Mouse (Mus musculus): ENCODE measurements around the gene Itga2b. TPM values are rescaled to one million over a fixed set of nuclear protein-coding genes. Genes with fewer than 3 reads are reported as not detected.

Gene Itga2b
- 5.3 and 6.1 TPM in 2 replicates for polyA plus RNA-seq (2014; fragmentation: Nextera tagmentation; extraction: Ambion mirVana)

DNA sequence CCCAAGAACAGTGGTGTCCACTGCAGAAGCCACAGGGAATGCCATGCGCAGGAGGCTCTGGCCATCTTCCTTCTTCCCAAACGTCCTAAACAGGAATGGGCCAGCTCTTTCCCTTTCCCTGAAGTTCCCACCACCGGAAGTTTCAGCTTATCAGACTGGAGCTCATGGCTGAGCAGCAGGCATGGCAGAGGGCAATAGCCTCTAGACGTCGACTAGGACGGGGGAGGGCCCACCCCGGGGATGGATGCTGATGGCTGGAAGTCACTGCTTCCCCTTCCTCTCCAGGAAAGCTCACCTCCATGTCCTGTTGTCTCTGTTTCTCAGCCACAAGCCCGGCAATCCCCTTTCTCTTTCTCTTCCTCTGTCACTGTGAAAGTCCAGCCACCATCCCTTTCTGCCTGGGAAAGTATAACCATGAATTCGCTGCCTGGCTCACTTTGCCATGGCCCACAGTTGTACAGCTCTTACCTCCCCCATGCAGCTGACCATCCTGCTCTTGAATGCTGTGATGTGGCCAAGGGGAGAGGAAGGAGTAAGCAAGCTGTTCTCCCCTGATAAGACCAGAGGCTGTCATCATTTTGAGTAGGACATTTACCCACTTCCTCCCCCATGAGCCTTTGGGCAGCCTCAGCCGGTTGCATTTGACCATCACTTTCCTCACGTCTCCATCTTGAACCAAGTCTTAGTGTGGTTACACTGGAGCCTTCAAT is at the start of gene Itga2b:
Gene Itga2b, minus strand, starts transcription at position 475 of the 710 bp plus-strand sequence.
- 67% methylated on average over 11 of the region's 11 CpGs for WGBS

DNA sequence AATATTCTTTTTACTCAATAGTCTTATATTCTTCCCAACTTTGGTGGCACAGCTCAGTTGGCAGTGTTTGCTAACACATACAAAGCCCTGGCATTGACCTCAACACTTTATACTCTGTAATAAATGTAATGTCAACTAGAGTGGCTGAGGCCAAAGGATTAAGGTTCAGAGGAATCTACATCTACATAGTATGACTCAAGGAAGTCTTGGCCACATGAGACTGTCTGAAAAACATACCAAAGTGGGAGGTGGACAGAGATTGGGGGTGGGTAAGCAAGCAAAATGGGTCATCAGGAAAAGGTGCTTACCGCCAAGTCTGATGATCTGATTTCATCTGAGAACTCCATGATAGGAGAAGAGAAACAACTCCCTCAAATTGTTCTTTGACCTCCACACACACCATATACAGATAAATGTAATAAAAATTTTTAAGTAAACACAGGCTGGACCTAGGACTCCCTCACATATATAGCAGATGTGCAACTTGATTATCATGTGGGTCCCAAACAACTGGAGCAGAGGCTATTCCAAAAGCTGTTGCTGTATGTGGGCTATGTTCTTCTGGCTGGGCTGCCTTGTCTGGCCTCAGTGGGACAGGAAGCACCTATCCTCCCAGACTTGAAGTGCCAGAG is 45.0 kb upstream of the Itga2b start:
- ATAC-seq (ENCODE audit: insufficient read depth, low FRiP score, low TSS enrichment), result no peak
- H3K36me3 ChIP-seq (ENCODE audit: control insufficient read depth, insufficient read depth, low read length), result no peaks in the 10 kb centered on the region; the same call in 1 of the 2 replicates
- no peaks in the 10 kb centered on the region for H3K9me3 ChIP-seq (ENCODE audit: control insufficient read depth, low read length)
- 96% methylated on average over 1 of the region's 1 CpGs for WGBS
- H3K4me3 ChIP-seq (ENCODE audit: low read depth, low read length), result no peak overlapping the region
- H3K27me3 ChIP-seq (ENCODE audit: control insufficient read depth, insufficient read depth, low read length), result no peaks in the 10 kb centered on the region
- no peak overlapping the region for H3K9ac ChIP-seq (ENCODE audit: low read length)
- no peak overlapping the region for H3K4me2 ChIP-seq (ENCODE audit: low read depth)
- no peak overlapping the region for H3K27ac ChIP-seq (ENCODE audit: low read depth, low read length)
- no peaks in the 10 kb centered on the region for H3K4me1 ChIP-seq (ENCODE audit: control insufficient read depth, insufficient read depth, low read length)
- DNase-seq (ENCODE audit: low spot score), result no peak

More for the DNA sequence above, at the start of gene Itga2b:
- Histone ChIP-seq H3K4me2 (ENCODE audit: low read depth) (no peak within 1 kb of the TSS), H3K4me3 (ENCODE audit: low read depth, low read length) (no peak within 1 kb of the TSS), H3K9ac (ENCODE audit: low read length) (no peak within 1 kb of the TSS), H3K4me1 (ENCODE audit: control insufficient read depth, insufficient read depth, low read length) (no peaks in the 10 kb centered on the region), H3K27me3 (ENCODE audit: control insufficient read depth, insufficient read depth, low read length) (0 out of 2 replicates have a peak, but pooled peaks cover 2% of the 10 kb centered on the region), H3K9me3 (ENCODE audit: control insufficient read depth, low read length) (no peaks in the 10 kb centered on the region), H3K27ac (ENCODE audit: low read depth, low read length) (no peak within 1 kb of the TSS), H3K36me3 (ENCODE audit: control insufficient read depth, insufficient read depth, low read length) (peaks cover 2% of the 10 kb centered on the region; the same call in 1 of the 2 replicates)
- DNase-seq (ENCODE audit: low spot score) (no peak), ATAC-seq (ENCODE audit: insufficient read depth, low FRiP score, low TSS enrichment) (no peak)

DNA sequence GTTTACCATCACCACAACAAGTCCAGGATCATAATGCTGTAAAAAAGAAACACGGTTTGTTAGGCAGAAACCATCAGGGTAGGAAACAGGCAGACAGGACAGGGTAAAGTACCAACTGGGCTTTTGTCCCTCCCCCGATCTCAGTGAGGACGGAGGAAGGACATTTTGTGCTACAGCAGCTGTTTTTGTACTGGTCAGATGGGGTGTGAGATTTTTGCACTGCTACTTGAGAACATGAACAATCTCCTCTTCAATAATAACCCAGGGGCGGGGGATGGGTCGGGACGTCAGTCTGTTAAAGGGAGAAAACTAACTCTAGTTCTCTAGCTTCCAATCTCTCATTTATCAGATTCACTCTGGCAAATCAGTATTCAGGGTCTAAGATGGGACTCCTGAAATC is 40.3 kb upstream of the Itga2b start:
- no peak for ATAC-seq (ENCODE audit: insufficient read depth, low FRiP score, low TSS enrichment)
- no peak overlapping the region for H3K4me3 ChIP-seq (ENCODE audit: low read depth, low read length)
- H3K9ac ChIP-seq (ENCODE audit: low read length), result no peak overlapping the region
- no peaks in the 10 kb centered on the region for H3K9me3 ChIP-seq (ENCODE audit: control insufficient read depth, low read length)
- H3K27me3 ChIP-seq (ENCODE audit: control insufficient read depth, insufficient read depth, low read length), result no peaks in the 10 kb centered on the region
- WGBS, result 74% methylated on average over 6 of the region's 6 CpGs
- no peak for DNase-seq (ENCODE audit: low spot score)
- H3K4me1 ChIP-seq (ENCODE audit: control insufficient read depth, insufficient read depth, low read length), result no peaks in the 10 kb centered on the region
- H3K27ac ChIP-seq (ENCODE audit: low read depth, low read length), result no peak overlapping the region
- H3K36me3 ChIP-seq (ENCODE audit: control insufficient read depth, insufficient read depth, low read length), result no peaks in the 10 kb centered on the region; the same call in 1 of the 2 replicates
- no peak overlapping the region for H3K4me2 ChIP-seq (ENCODE audit: low read depth)

DNA sequence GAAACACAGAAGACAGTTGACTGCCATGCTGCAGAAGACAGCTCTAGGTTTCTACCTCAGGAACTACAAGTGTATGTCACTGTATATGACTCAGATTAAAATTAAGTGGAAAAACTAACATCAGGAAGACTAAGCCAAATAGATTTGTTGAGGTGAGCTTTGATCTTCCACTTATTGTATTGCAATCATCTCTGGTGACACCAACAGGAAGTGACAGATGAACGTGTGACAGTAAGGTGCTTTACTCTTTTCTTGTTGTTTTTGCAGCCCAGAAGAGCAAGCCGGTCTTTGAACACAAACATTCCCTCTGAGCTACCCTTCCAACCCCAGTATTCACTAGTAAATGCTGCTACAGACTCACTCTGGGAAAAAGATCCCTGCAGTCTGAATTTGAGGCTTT is 26.8 kb upstream of the Itga2b start:
- no peak overlapping the region for H3K9ac ChIP-seq (ENCODE audit: low read length)
- no peaks in the 10 kb centered on the region for H3K9me3 ChIP-seq (ENCODE audit: control insufficient read depth, low read length)
- no peaks in the 10 kb centered on the region for H3K27me3 ChIP-seq (ENCODE audit: control insufficient read depth, insufficient read depth, low read length)
- no peak overlapping the region for H3K4me2 ChIP-seq (ENCODE audit: low read depth)
- no peaks in the 10 kb centered on the region for H3K36me3 ChIP-seq (ENCODE audit: control insufficient read depth, insufficient read depth, low read length)
- WGBS, result 79% methylated on average over 2 of the region's 2 CpGs
- no peak overlapping the region for H3K4me3 ChIP-seq (ENCODE audit: low read depth, low read length)
- no peak overlapping the region for H3K27ac ChIP-seq (ENCODE audit: low read depth, low read length)
- ATAC-seq (ENCODE audit: insufficient read depth, low FRiP score, low TSS enrichment) (no peak), DNase-seq (ENCODE audit: low spot score) (no peak)
- no peaks in the 10 kb centered on the region for H3K4me1 ChIP-seq (ENCODE audit: control insufficient read depth, insufficient read depth, low read length)

DNA sequence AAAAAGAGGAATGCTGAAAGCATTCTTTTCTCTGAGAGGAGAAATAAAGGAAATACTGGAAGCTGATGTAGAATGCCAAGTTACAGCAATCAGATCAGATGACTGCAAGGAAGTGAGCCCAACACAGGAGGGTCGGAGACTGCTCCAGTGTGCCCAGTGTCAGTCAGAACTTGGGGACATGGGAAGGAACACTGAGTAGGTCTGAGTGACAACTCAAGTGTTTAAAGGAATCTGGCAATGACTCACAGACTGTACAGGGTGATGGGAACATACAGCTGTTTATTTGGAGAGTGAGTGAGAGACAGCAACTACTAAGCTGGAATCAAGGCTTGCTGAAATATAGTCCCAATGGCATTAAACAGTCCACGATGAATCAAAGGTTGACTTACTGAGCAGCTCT is 26.3 kb upstream of the Itga2b start:
- 92% methylated on average over 2 of the region's 2 CpGs for WGBS
- Histone ChIP-seq H3K4me2 (ENCODE audit: low read depth) (no peak overlapping the region), H3K27me3 (ENCODE audit: control insufficient read depth, insufficient read depth, low read length) (no peaks in the 10 kb centered on the region), H3K4me1 (ENCODE audit: control insufficient read depth, insufficient read depth, low read length) (no peaks in the 10 kb centered on the region), H3K36me3 (ENCODE audit: control insufficient read depth, insufficient read depth, low read length) (no peaks in the 10 kb centered on the region), H3K27ac (ENCODE audit: low read depth, low read length) (no peak overlapping the region), H3K9ac (ENCODE audit: low read length) (no peak overlapping the region), H3K9me3 (ENCODE audit: control insufficient read depth, low read length) (no peaks in the 10 kb centered on the region), H3K4me3 (ENCODE audit: low read depth, low read length) (no peak overlapping the region)
- DNase-seq (ENCODE audit: low spot score) (no peak), ATAC-seq (ENCODE audit: insufficient read depth, low FRiP score, low TSS enrichment) (no peak)

DNA sequence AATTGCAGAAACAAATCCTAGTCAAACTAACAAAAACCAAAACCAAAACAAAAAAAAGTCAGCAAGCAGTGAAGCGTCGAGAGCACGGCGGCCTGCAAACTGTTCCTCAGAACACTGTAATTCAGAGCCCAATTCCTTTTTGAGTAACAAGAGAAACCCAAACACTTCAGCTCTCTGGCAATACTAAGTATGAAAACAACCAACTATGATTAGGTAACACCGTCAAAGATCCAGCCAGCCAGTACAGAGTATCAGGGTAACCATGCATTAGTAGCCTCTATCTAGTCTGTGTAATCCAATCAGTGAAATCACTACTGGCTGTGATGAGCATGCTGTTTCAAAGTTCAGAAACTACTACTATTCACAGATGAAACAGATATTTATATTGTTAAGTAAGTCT is 25.8 kb upstream of the Itga2b start:
- no peak overlapping the region for H3K27ac ChIP-seq (ENCODE audit: low read depth, low read length)
- 97% methylated on average over 5 of the region's 5 CpGs for WGBS
- H3K9ac ChIP-seq (ENCODE audit: low read length), result no peak overlapping the region
- H3K4me1 ChIP-seq (ENCODE audit: control insufficient read depth, insufficient read depth, low read length), result no peaks in the 10 kb centered on the region
- no peaks in the 10 kb centered on the region for H3K9me3 ChIP-seq (ENCODE audit: control insufficient read depth, low read length)
- no peak overlapping the region for H3K4me2 ChIP-seq (ENCODE audit: low read depth)
- no peak overlapping the region for H3K4me3 ChIP-seq (ENCODE audit: low read depth, low read length)
- ATAC-seq (ENCODE audit: insufficient read depth, low FRiP score, low TSS enrichment), result no peak
- DNase-seq (ENCODE audit: low spot score), result no peak
- no peaks in the 10 kb centered on the region for H3K27me3 ChIP-seq (ENCODE audit: control insufficient read depth, insufficient read depth, low read length)
- no peaks in the 10 kb centered on the region for H3K36me3 ChIP-seq (ENCODE audit: control insufficient read depth, insufficient read depth, low read length)

DNA sequence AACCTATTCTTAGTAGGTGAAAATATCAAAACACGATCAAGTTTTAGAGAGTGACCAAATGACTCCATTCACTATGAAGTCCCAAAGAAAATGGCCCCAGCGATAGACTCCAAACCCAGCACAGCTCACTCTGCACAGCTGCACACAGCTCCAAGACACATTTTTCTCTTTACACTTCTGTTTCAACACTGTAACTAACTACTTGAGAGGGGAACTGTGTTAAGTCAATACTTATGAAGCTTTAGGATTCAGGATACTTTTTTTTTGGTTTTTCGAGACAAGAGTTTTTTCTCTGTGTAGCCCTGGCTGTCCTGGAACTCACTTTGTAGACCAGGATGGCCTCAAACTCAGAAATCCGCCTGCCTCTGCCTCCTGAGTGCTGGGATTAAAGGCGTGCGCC is 25.2 kb upstream of the Itga2b start:
- Histone ChIP-seq H3K9ac (ENCODE audit: low read length) (no peak overlapping the region), H3K36me3 (ENCODE audit: control insufficient read depth, insufficient read depth, low read length) (no peaks in the 10 kb centered on the region), H3K4me1 (ENCODE audit: control insufficient read depth, insufficient read depth, low read length) (no peaks in the 10 kb centered on the region), H3K4me2 (ENCODE audit: low read depth) (no peak overlapping the region), H3K27ac (ENCODE audit: low read depth, low read length) (no peak overlapping the region), H3K4me3 (ENCODE audit: low read depth, low read length) (no peak overlapping the region), H3K27me3 (ENCODE audit: control insufficient read depth, insufficient read depth, low read length) (no peaks in the 10 kb centered on the region), H3K9me3 (ENCODE audit: control insufficient read depth, low read length) (no peaks in the 10 kb centered on the region)
- ATAC-seq (ENCODE audit: insufficient read depth, low FRiP score, low TSS enrichment) (no peak), DNase-seq (ENCODE audit: low spot score) (no peak)
- WGBS, result 93% methylated on average over 6 of the region's 6 CpGs

DNA sequence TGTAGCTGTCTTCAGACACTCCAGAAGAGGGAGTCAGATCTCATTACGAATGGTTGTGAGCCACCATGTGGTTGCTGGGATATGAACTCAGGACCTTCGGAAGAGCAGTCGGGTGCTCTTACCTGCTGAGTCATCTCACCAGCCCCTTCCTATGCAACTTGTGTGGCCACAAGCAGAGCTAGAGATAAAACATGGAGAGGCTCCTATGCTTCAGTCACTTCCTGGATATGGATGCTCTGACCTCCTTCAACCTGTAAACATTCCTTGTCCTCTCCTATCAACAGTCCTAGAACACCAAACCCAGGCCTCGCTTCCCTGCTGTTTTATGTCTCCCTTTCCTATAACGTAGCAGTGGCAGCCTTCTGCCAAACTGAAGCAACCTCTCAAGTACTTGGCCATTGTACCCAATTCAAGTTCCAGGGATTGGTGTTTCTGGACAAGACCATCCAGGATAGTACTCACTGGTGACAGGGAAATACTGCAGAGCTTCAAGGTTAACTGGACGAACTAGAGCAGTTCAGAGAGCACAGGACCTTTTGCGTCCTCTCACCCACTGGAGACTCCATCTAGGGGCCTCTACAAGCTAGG is 24.2 kb upstream of the Itga2b start:
- ATAC-seq (ENCODE audit: insufficient read depth, low FRiP score, low TSS enrichment) (no peak), DNase-seq (ENCODE audit: low spot score) (no peak)
- Histone ChIP-seq H3K9me3 (ENCODE audit: control insufficient read depth, low read length) (no peaks in the 10 kb centered on the region), H3K9ac (ENCODE audit: low read length) (no peak overlapping the region), H3K27ac (ENCODE audit: low read depth, low read length) (no peak overlapping the region), H3K27me3 (ENCODE audit: control insufficient read depth, insufficient read depth, low read length) (no peaks in the 10 kb centered on the region), H3K4me3 (ENCODE audit: low read depth, low read length) (no peak overlapping the region), H3K4me1 (ENCODE audit: control insufficient read depth, insufficient read depth, low read length) (no peaks in the 10 kb centered on the region), H3K4me2 (ENCODE audit: low read depth) (no peak overlapping the region), H3K36me3 (ENCODE audit: control insufficient read depth, insufficient read depth, low read length) (no peaks in the 10 kb centered on the region)
- WGBS, result 84% methylated on average over 7 of the region's 7 CpGs

DNA sequence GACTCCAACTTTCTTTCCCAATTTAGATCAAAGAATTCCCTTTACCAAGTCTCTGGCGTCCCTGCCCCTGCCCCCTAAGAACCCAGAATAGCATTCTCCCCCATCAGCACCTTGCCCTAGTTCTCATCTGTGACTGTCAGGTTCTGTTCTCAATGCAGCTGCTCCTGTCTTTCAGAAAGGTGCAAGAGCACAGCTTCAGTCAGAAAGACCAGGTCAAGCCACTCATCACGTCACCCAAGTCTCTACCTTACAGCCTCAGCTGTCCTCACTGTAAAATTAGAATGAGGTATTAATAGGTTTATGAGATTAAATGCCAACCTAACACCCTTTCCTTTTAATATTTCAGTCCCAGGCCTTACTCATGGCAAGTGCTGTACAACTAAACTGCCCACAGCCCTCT is 23.3 kb upstream of the Itga2b start:
- H3K9me3 ChIP-seq (ENCODE audit: control insufficient read depth, low read length), result no peaks in the 10 kb centered on the region
- no peak overlapping the region for H3K9ac ChIP-seq (ENCODE audit: low read length)
- DNase-seq (ENCODE audit: low spot score) (no peak), ATAC-seq (ENCODE audit: insufficient read depth, low FRiP score, low TSS enrichment) (no peak)
- no peaks in the 10 kb centered on the region for H3K36me3 ChIP-seq (ENCODE audit: control insufficient read depth, insufficient read depth, low read length)
- H3K4me1 ChIP-seq (ENCODE audit: control insufficient read depth, insufficient read depth, low read length), result no peaks in the 10 kb centered on the region
- no peak overlapping the region for H3K4me3 ChIP-seq (ENCODE audit: low read depth, low read length)
- WGBS, result 97% methylated on average over 2 of the region's 2 CpGs
- H3K27me3 ChIP-seq (ENCODE audit: control insufficient read depth, insufficient read depth, low read length), result no peaks in the 10 kb centered on the region
- H3K27ac ChIP-seq (ENCODE audit: low read depth, low read length), result no peak overlapping the region
- no peak overlapping the region for H3K4me2 ChIP-seq (ENCODE audit: low read depth)
